Mouse (Mus musculus) Patski (cell line): ENCODE data around the gene Rab6a. TPM values are rescaled to one million over a fixed set of nuclear protein-coding genes. Genes with fewer than 3 reads are reported as not detected.
"Not testable (repeated sequence)": the region's sequence is repeated elsewhere in the genome, so short reads cannot be mapped to it uniquely, and the experiment has no call there.

ENCODE experiments used
- ATAC-seq: fragments of 100-300 bp; one replicate; pipeline ENCODE4 v1.8.0; 2021
- CTCF ChIA-PET: fragments of 350-600 bp; sonication (Branson Sonifier 250); formaldehyde crosslinking; loops from one replicate; lab custom pipeline; 2022; ENCODE audit warnings: inconsistent platforms; lab: Charles Lee
- POLR2A ChIA-PET: fragments of 350-600 bp; sonication (Branson Sonifier 250); formaldehyde crosslinking; loops from one replicate; lab custom pipeline; 2022; ENCODE audit warnings: antibody characterized with exemption, inconsistent platforms; lab: Charles Lee
- DNase-seq: peaks from one replicate; pipeline ENCODE4 v3.0.0-alpha.2; 2011; ENCODE audit warnings: low read depth, low spot score
- H3K27me3 ChIP-seq: fragments of 371-371 bp; one replicate; pipeline ENCODE4 v1.5.1; 2021
- CTCF ChIP-seq: fragments of 100-300 bp; IDR thresholded peaks from one replicate; pipeline ENCODE4 v1.5.1; 2021
- in situ Hi-C: fragments of 300-500 bp; cut with MboI; formaldehyde crosslinking; loops from 3 replicates; pipeline ENCODE4 v1.11.1; 2018; ENCODE audit warnings: low pct_unique_long_range_greater_than_20kb, mixed read lengths
- polyA plus RNA-seq: library from polyadenylated mRNA; unstranded; gene quantifications from one replicate; pipeline ENCODE4 v1.2.3, GENCODE M21; 2021

Gene Rab6a
- polyA plus RNA-seq = 93.1 TPM

DNA sequence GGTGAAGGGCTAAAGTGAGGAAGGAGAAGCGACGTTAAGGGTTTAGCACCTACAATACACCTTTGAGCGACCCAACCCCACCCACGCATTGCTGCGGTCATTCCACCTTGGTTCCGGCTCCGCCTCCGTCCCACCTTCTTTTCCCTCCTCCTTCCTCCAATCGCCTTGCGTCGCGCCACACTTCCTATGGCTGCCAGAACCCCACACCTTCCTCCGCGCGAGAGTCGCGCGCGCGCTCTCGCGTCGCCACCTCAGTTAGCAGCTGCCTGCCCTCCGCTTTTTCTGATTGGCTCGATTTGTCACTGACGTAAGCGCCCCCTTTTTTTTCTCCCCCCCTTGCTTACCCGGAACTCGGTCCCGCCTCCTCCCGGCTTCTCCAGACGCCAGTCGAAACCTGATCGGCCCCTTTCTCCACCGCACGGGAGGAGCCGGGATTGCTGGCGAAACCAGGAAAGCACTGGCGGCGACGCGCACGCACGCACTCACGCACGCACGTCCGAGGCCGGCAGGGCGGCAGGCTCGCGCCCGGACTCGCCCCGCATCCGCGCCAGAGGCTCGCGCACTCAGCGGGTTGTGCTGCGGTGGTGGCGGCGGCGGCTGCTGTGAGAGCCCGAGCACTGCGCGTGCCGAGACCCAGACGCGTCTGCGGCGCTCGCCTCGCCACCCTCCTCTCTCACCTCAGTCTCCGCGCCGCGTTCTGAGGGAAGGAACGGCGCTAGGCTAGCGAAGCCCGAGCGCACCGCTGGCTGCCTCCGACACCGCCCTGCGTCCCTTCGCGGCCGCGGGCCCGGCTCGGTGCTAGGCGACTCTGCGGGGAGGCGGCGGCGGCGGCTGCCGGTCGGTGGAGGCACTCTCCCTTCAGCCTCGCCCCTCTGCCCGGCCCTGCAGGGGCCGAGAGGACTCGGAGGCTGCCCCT lies at the start of gene Rab6a:
Gene Rab6a (plus strand): TSS at position 197 of the 916 bp plus-strand sequence.
- in situ Hi-C loops = no loop called here
- no peak for TF ChIP-seq CTCF
- POLR2A ChIA-PET = interaction anchor here (0.6 to 1.5 kb wide), 3 partner anchors 16 to 25 kb away, joined by 3 to 5 read pairs (median 4); no protein-coding TSS in a partner anchor
- peak; percentile 88 for ATAC-seq
- H3K27me3 ChIP-seq = no peaks in the 10 kb centered on the region
- CTCF ChIA-PET = no interaction called here
- peak; percentile 96 for DNase-seq

DNA sequence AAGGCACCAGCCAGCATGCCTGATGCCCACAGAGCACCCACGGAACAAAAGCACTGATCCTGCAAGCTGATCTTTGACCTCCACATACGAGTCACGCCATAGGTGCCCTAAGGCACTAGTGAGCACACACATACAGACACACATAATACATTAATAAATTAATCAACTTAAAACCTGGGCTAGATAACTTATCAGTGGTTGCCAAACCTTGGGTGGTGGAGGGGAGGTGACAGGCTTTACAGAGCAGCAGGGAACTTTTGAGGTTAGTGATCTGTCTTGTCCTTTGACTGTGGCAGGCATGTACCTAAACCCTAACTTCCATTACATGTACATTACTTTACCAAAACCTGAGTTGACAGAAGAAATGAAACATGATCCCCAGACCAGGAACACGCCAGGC lies 47.9 kb upstream of the Rab6a start:
- CTCF ChIA-PET = no interaction called here
- ATAC-seq (no peak), DNase-seq (no peak)
- no peak for TF ChIP-seq CTCF
- in situ Hi-C loops = no loop called here
- POLR2A ChIA-PET = no interaction called here
- no peaks in the 10 kb centered on the region for H3K27me3 ChIP-seq

DNA sequence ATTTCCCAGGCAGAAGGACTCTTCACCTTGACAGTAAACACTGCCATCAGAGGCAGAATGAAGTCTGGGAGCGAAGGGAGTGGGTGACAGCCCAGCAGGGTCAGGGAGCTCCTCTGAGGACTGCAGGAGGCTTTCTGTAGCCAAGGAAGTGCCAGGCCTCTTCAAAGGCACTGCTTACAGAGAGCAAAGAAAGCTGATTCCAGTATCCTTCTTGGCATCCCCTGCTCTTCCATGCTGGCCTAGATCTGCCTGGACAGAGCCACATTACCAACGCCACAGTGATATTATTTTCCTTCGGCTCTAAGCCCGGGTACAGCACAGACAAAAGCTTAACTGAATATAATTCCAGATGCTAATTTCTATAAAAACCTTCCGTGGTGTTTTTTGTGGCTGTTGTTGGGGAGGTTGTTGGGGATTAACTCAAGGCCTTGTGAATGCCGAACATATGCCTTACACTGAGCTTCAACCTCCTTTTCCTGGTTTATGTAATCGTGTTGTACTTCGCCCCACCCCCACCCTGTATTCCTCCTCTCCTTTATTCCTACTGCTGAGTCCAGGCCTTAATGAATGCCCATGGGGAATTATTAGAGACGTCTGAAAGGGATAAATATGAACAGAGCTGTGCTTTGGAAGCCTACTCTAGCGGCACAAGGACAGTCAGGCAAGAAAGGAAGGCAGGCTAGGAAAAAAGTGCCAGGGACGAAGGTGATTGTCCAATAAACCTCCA lies 45.2 kb upstream of the Rab6a start:
- in situ Hi-C loops = no loop called here
- CTCF ChIA-PET = no interaction called here
- ATAC-seq = no peak
- POLR2A ChIA-PET = no interaction called here
- H3K27me3 ChIP-seq = no peaks in the 10 kb centered on the region
- no peak for TF ChIP-seq CTCF
- DNase-seq = no peak

- ATAC-seq, POLR2A ChIA-PET, CTCF ChIA-PET, H3K27me3 ChIP-seq, DNase-seq, in situ Hi-C loops: not testable (repeated sequence)
- TF ChIP-seq CTCF = peak; percentile 31
Measured at GRCm38 (mm10) chr7:100567238-100567637, 40.0 kb upstream of the Rab6a start.

DNA sequence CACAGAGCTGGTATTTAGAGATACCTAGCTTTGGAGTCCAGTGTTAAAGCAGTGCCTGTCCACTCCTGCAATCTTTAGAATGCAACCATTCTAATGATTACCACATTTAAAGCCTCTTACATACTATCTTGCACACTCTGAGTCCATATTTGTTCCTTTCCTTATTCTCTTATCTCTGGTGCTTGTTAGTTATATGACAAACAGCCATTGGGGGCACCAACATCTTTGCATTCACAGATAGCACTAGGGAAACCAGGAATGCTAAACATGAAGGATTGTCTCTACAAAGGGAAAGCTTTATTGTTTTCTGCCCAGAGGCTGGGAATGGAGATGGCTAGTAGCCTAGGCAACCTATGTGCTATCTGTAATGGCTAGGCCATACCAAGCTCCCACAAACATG lies 37.3 kb upstream of the Rab6a start:
- in situ Hi-C loops = no loop called here
- H3K27me3 ChIP-seq = no peaks in the 10 kb centered on the region
- DNase-seq = no peak
- ChIA-PET POLR2A (interaction anchor here (1.1 kb wide), 1 partner anchor 13 kb away, joined by 3 read pairs; no protein-coding TSS in a partner anchor), CTCF (interaction anchor here (1.1 to 1.5 kb wide), 2 partner anchors 14 to 22 kb away, joined by 3 to 4 read pairs; no protein-coding TSS in a partner anchor)
- no peak for ATAC-seq
- no peak for TF ChIP-seq CTCF

DNA sequence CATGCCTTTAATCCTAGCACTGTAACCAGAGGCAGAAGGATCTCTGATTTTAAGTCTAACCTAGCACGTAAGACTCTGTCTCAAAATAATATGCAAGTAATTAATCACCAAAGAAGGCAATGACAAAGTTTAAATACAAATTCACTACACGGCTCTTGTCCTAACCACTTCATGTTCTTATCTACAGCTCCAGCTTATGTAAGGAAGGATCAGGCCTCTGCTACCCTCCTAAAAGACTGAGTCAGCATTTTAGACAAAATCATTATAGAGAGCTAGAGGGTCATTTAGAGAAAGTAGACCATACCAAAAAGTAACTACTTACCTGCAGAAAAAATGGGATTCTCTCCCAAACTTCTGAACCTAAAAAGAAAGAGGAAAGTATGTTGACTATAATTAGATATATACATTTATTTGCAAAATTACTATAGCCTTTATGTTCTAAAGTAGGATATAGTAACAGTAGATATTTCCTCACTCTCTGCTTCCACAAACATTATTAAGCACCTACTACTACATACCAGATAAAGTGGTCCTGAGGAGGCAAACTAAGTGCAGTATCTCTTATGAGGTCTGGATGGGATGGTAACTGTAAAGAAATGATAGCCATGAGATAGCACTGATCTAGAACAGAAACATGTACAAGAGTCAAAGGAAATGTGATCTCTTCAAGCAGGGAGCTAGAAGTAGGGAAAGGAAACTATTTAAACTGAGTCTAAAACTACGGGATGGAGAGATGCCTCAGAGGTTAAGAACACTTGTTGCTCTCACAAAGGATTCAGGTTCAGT lies 36.1 kb upstream of the Rab6a start:
- TF ChIP-seq CTCF = no peak
- H3K27me3 ChIP-seq = no peaks in the 10 kb centered on the region
- DNase-seq (no peak), ATAC-seq (no peak)
- in situ Hi-C loops = no loop called here
- POLR2A ChIA-PET = no interaction called here
- CTCF ChIA-PET = interaction anchor here (0.8 to 1.6 kb wide), 4 partner anchors 13 to 31 kb away, joined by 3 to 4 read pairs (median 3); no protein-coding TSS in a partner anchor

DNA sequence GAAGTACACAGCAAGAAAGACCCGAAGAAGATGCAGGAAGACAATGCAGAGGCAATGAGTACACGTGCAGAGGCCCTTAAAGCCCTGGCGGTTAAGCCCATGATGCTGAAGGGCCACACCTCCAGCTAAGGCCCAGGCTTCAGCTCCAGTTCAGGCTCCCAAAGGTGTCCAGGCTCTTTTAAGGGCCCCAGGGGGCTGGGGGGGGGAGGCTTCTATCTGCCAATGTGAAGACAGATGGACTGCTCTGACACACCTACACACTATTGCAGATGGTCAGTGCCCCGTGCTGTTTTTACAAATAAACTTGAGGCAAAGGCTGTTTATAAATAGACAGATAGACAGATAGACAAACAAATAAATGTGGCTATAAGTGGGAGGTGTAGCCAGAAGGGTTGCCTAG lies 35.1 kb upstream of the Rab6a start:
- TF ChIP-seq CTCF = no peak
- POLR2A ChIA-PET = no interaction called here
- CTCF ChIA-PET = interaction anchor here (1.6 kb wide), 1 partner anchor 32 kb away, joined by 3 read pairs; no protein-coding TSS in a partner anchor
- DNase-seq (no peak), ATAC-seq (no peak)
- H3K27me3 ChIP-seq = no peaks in the 10 kb centered on the region
- in situ Hi-C loops = no loop called here

DNA sequence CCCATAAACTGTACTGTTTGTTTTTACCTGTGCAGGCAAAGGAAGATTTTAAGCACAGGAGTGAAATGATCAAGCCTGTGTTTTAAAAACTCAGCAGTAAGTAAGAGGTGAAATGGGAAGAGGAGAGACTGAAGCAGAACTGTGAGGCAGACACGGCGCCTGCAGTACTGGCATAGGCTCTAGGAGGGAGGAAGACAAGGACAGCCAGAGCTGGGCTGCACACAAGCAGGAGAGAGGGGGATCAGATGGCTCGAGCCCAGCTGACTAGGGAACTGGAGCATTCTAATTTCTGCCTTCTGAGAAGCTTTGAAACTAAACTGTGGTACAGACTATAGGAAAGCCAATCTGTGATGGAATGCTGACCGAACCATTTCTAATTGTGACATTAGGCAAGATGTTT lies 34.5 kb upstream of the Rab6a start:
- DNase-seq (no peak), ATAC-seq (no peak)
- H3K27me3 ChIP-seq = no peaks in the 10 kb centered on the region
- no peak for TF ChIP-seq CTCF
- ChIA-PET CTCF (interaction anchor here (2.4 kb wide), 1 partner anchor 17 kb away, joined by 7 read pairs; no protein-coding TSS in a partner anchor), POLR2A (no interaction called here)
- in situ Hi-C loops = no loop called here

GRCm38 (mm10) chr7:100578794-100579193 lies 28.4 kb upstream of the Rab6a start:
- in situ Hi-C loops = no loop called here
- no peak for DNase-seq
- ATAC-seq = no peak
- H3K27me3 ChIP-seq = no peaks in the 10 kb centered on the region
- TF ChIP-seq CTCF = no peak
- ChIA-PET CTCF (no interaction called here), POLR2A (no interaction called here)

DNA sequence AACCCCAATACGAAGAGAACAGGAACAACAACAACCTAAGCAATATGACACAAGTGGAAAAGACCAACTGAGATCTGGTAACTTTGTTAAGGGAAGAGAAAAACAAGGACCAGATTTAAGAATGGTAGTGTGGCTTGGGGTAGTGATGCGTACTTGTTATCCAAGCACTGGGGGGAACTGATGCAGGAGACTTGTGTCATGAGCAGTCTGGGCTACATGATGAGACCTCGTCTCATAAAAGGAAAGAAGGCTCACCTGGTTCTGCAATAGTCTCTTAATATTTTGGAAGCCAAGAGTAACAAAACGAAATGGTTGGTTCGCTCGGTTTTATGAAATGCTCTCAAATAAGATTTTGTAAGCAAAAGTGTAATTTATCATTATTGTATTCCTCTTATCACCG lies 25.0 kb upstream of the Rab6a start:
- ChIA-PET POLR2A (interaction anchor here (1.0 to 1.2 kb wide), 2 partner anchors 12 to 25 kb away, joined by 3 read pairs; partner anchors contain the start of gene Rab6a), CTCF (no interaction called here)
- DNase-seq = no peak
- ATAC-seq = no peak
- no peak for TF ChIP-seq CTCF
- in situ Hi-C loops = no loop called here
- H3K27me3 ChIP-seq = no peaks in the 10 kb centered on the region
